Mouse (Mus musculus): ENCODE measurements around the gene Tm4sf19.

GRCm38 (mm10) chr16:32449665-32450064, 49.4 kb downstream of the Tm4sf19 start:
- TF ChIP-seq CTCF (IDR thresholded peaks at IDR 0.05; ENCODE audit: borderline replicate concordance, extremely low read depth, insufficient read depth, insufficient read length) (no peak), POLR2A (IDR thresholded peaks at IDR 0.05; ENCODE audit: borderline replicate concordance, extremely low read depth, insufficient read depth, insufficient read length, poor library complexity, severe bottlenecking) (no peak)
